Mouse (Mus musculus): ENCODE results near the gene Lcp2.

Lcp2 gene

DNA sequence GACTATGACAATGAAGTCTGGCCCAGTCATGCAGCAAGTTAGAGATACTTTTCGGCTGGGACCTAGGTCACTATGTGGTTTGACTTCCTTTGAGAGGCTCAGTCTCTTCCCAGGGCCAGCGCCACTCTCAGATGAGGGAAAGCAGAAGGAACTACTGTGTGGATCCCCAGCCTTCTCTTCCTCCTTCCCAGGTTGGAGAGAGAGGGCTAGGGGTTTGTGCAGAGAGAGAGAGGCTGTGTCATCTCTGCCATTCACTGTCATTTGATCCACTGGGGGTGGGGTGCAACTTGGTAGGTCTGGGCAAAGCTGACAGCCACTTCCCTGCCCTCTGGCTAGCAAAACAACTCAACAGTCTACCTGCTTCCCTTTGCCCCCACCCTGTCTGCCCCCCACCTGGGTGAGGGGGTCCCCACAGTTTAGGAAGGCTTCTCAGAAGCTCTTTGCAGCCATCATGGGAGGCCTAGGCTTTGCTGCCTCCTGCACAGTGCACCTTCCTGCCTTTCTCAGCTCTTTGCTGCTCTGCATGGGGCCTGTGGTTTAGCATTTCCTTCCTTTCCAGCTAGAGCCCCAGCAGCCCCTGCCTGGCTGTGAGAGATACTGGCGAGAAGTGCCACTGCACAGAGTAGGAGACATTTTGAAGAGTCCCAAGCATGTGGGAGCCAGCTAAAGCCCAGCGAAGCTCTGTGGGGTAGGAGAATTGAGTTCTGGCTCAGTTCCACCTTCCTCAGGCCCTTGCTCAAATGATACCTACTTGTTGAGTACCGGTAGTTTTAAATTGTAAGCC lies 17.2 kb downstream of the Lcp2 start:
- no peaks in the 10 kb centered on the region; the same call in 1 of the 2 replicates for H3K27me3 ChIP-seq (ENCODE audit: insufficient read depth, low read length)
- H3K36me3 ChIP-seq (ENCODE audit: insufficient read depth, low read length): no peaks in the 10 kb centered on the region
- peaks cover 10% of the 10 kb centered on the region for H3K4me1 ChIP-seq (replicated peaks; ENCODE audit: low read depth, low read length)
- H3K4me3 ChIP-seq (replicated peaks; ENCODE audit: low read length): no peak overlapping the region
- 0 out of 2 replicates have a peak, but pooled peaks cover 9% of the 10 kb centered on the region for H3K9me3 ChIP-seq (ENCODE audit: low read length)
- TF ChIP-seq NANOG (IDR thresholded peaks at IDR 0.05; ENCODE audit: borderline replicate concordance, low read length) (no peak), CTCF (conservative IDR thresholded peaks at IDR 0.05; ENCODE audit: low read length) (no peak), POU5F1 (IDR thresholded peaks at IDR 0.05; ENCODE audit: borderline replicate concordance, low read length) (no peak)

DNA sequence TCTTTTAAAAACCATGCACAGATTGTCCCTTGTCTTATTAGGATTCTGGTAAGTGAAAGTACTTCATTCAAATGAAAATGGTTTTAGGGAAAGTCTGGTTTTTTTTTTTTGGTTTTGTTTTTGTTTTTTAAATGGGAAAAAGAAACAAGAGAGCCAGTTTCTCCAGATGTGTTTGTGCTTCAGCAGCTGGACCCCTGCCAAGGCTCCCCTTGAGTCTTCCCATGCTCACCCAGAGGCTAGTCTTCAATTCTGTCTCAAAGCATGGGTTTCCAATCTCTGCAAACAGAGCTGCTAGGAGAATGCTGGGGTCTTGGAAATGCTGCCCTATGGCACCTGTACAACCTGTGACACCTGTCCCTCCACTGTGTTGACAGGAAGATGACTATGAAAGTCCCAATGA lies 23.9 kb downstream of the Lcp2 start:
- Histone ChIP-seq H3K4me3 (replicated peaks; ENCODE audit: low read length) (no peak overlapping the region), H3K27me3 (ENCODE audit: insufficient read depth, low read length) (peaks cover 20% of the 10 kb centered on the region), H3K4me1 (replicated peaks; ENCODE audit: low read depth, low read length) (peaks cover 19% of the 10 kb centered on the region), H3K9me3 (ENCODE audit: low read length) (no peaks in the 10 kb centered on the region), H3K36me3 (ENCODE audit: insufficient read depth, low read length) (no peaks in the 10 kb centered on the region)
- TF ChIP-seq CTCF (conservative IDR thresholded peaks at IDR 0.05; ENCODE audit: low read length) (no peak), NANOG (IDR thresholded peaks at IDR 0.05; ENCODE audit: borderline replicate concordance, low read length) (no peak), POU5F1 (IDR thresholded peaks at IDR 0.05; ENCODE audit: borderline replicate concordance, low read length) (no peak)

DNA sequence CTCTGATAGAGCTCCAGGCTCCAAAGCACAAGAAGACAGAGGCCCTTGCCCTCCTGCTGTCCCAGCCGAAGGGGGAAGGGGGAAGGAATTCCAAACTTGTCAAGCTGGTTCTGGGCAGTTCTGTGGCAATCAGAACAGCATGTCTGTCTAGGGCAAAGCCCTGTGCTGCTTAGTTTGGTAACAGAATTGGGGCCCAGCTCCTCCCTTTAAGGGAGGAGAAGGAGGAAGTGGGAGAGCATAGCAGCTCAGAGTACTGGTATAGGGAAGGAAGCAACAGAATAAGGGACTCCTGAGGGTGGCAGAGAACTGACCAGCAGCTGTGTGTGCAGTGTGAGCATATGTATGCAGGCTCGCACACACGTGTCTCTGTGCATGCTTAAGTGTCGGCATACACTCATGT lies 25.6 kb downstream of the Lcp2 start:
- H3K36me3 ChIP-seq (ENCODE audit: insufficient read depth, low read length): no peaks in the 10 kb centered on the region
- no peak overlapping the region for H3K4me3 ChIP-seq (replicated peaks; ENCODE audit: low read length)
- peaks cover 20% of the 10 kb centered on the region for H3K27me3 ChIP-seq (ENCODE audit: insufficient read depth, low read length)
- H3K4me1 ChIP-seq (replicated peaks; ENCODE audit: low read depth, low read length): peaks cover 19% of the 10 kb centered on the region
- no peak for TF ChIP-seq NANOG (IDR thresholded peaks at IDR 0.05; ENCODE audit: borderline replicate concordance, low read length)
- no peak for TF ChIP-seq POU5F1 (IDR thresholded peaks at IDR 0.05; ENCODE audit: borderline replicate concordance, low read length)
- no peak for TF ChIP-seq CTCF (conservative IDR thresholded peaks at IDR 0.05; ENCODE audit: low read length)
- no peaks in the 10 kb centered on the region for H3K9me3 ChIP-seq (ENCODE audit: low read length)

DNA sequence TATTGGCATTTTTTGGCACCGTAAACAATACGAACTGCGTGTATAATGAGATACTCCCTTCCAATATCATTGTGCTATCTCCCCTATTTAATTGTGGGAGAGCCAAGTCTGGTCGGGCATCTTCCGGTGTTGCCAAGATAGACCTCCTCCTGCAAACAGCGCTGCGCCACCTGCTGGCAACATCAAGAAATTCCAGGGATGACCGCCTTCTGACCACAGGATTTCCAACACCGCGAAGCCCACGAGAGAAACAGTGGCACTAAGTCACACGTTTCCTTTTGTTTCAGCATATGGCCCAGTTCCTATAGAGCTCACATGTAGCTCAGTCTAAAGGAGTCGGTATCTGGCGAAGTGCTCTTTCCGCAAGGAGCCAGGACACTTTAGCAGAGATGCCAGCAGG lies 27.1 kb downstream of the Lcp2 start:
- H3K4me3 ChIP-seq (replicated peaks; ENCODE audit: low read length): no peak overlapping the region
- no peaks in the 10 kb centered on the region for H3K36me3 ChIP-seq (ENCODE audit: insufficient read depth, low read length)
- H3K4me1 ChIP-seq (replicated peaks; ENCODE audit: low read depth, low read length): peaks cover 19% of the 10 kb centered on the region
- H3K9me3 ChIP-seq (ENCODE audit: low read length): no peaks in the 10 kb centered on the region
- peaks cover 20% of the 10 kb centered on the region for H3K27me3 ChIP-seq (ENCODE audit: insufficient read depth, low read length)
- peak; percentile 71 for TF ChIP-seq CTCF (conservative IDR thresholded peaks at IDR 0.05; ENCODE audit: low read length)
- no peak for TF ChIP-seq POU5F1 (IDR thresholded peaks at IDR 0.05; ENCODE audit: borderline replicate concordance, low read length)

DNA sequence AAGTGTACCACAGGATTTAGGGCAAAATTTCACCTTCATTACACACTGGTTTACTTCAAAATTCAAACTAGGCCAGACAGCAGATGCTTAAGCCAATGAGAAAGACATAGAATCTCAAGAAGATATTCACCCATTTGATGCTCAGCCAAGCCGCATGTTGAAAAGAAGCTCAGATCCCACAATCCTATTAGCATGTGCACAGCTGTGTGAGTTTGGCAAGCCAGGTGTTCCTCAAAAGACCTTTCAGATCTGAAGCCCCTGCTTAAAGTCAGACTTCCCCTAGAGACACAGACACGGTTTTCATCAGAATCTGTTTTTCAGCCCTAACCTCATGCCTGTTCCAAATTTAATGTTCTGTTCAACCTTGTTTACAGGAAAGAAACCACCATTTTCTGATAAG lies 31.1 kb downstream of the Lcp2 start:
- H3K4me1 ChIP-seq (replicated peaks; ENCODE audit: low read depth, low read length): peaks cover 8% of the 10 kb centered on the region
- H3K4me3 ChIP-seq (replicated peaks; ENCODE audit: low read length): no peak overlapping the region
- TF ChIP-seq CTCF (conservative IDR thresholded peaks at IDR 0.05; ENCODE audit: low read length) (no peak), NANOG (IDR thresholded peaks at IDR 0.05; ENCODE audit: borderline replicate concordance, low read length) (no peak), POU5F1 (IDR thresholded peaks at IDR 0.05; ENCODE audit: borderline replicate concordance, low read length) (no peak)
- no peaks in the 10 kb centered on the region for H3K9me3 ChIP-seq (ENCODE audit: low read length)
- H3K27me3 ChIP-seq (ENCODE audit: insufficient read depth, low read length): peaks cover 20% of the 10 kb centered on the region
- no peaks in the 10 kb centered on the region for H3K36me3 ChIP-seq (ENCODE audit: insufficient read depth, low read length)

DNA sequence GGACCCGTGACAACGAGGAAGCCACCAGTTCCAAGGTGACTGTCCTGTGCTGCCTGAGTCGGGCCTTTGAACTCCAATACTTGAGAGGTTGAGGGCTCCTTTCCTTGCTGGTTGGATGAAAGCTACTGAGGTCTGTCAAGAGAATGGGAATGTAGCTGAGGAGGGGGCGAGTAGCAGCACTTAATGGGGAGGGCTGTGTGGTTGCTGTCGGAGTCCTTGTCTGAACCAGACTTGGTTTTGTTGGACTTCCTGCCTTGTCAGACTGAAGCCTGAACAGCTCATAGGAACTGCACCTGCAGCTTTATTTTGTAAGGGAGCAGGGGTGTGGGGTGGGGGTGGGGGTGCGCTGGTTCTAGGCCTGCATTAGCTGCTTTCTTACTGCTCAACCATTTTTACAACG lies 31.9 kb downstream of the Lcp2 start:
- no peak overlapping the region for H3K4me3 ChIP-seq (replicated peaks; ENCODE audit: low read length)
- H3K4me1 ChIP-seq (replicated peaks; ENCODE audit: low read depth, low read length): 0 out of 2 replicates have a peak, but pooled peaks cover 2% of the 10 kb centered on the region
- no peaks in the 10 kb centered on the region for H3K36me3 ChIP-seq (ENCODE audit: insufficient read depth, low read length)
- no peak for TF ChIP-seq POU5F1 (IDR thresholded peaks at IDR 0.05; ENCODE audit: borderline replicate concordance, low read length)
- no peak for TF ChIP-seq NANOG (IDR thresholded peaks at IDR 0.05; ENCODE audit: borderline replicate concordance, low read length)
- no peak for TF ChIP-seq CTCF (conservative IDR thresholded peaks at IDR 0.05; ENCODE audit: low read length)
- H3K27me3 ChIP-seq (ENCODE audit: insufficient read depth, low read length): peaks cover 20% of the 10 kb centered on the region
- H3K9me3 ChIP-seq (ENCODE audit: low read length): no peaks in the 10 kb centered on the region

DNA sequence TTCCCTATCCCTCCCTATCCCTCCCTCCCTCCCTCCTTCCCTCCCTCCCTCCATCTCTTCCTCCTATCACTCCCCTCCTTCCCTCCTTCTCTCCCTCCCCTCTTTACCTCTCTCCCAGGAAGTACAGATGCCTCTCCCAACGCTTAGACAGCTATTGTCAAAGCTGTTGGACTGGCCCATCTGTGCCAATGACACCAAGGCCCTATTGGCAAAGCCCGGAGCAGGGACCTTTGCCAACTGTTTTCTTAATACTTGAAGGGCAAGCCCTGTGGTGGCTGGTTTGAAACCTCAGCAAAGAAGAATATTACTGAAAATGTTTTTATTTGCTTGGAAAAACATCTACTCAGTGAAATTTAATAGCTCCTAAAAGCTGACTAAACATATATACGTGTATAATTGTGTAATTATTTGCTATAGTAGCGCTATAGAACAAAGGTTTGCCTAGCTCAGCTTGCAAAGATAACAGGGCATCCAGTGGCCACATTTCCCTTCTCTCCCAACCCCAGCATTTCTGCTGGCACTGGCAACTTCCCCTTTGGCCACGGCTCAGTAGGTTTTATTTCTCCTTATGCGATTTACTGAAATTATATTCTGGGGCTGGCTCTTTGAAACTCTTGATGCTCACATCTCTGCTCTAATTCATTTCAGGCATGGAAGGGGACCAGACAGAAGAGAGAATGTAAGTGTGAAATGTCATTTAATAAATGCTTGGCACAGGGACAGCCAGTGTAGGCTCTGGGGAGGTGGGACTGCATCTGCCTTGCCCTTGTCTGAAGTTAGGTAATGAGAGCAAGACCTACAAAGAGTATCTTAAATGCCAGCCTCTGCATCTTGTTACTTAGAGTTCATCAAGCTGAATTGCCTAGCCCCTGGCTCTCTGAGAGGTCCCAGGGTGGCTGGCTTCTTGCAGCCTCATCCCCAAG lies 33.1 kb downstream of the Lcp2 start:
- Histone ChIP-seq H3K4me1 (replicated peaks; ENCODE audit: low read depth, low read length) (no peaks in the 10 kb centered on the region), H3K27me3 (ENCODE audit: insufficient read depth, low read length) (peaks cover 10% of the 10 kb centered on the region), H3K4me3 (replicated peaks; ENCODE audit: low read length) (no peak overlapping the region), H3K36me3 (ENCODE audit: insufficient read depth, low read length) (no peaks in the 10 kb centered on the region), H3K9me3 (ENCODE audit: low read length) (no peaks in the 10 kb centered on the region)
- TF ChIP-seq NANOG (IDR thresholded peaks at IDR 0.05; ENCODE audit: borderline replicate concordance, low read length): no peak
- no peak for TF ChIP-seq CTCF (conservative IDR thresholded peaks at IDR 0.05; ENCODE audit: low read length)
- no peak for TF ChIP-seq POU5F1 (IDR thresholded peaks at IDR 0.05; ENCODE audit: borderline replicate concordance, low read length)

DNA sequence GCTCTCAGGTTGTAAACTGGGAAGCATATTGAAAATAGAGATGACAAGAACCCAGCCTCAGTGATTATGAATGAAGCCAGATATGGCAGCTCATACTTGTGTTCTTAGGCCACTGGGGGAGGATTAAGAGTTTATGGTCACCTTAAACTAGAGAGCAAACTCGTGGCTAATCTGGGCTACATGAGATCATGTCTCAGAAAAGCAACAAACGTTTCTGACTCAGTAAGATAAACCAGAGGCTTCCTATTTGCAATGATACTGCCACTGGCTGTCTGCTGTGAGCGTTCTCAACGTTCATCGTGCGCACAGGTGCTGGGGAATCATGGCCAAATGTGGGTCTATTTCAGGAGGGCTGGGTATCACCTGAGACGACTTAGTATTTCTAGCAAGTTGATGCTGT lies 37.1 kb downstream of the Lcp2 start:
- TF ChIP-seq CTCF (conservative IDR thresholded peaks at IDR 0.05; ENCODE audit: low read length): no peak
- TF ChIP-seq NANOG (IDR thresholded peaks at IDR 0.05; ENCODE audit: borderline replicate concordance, low read length): no peak
- TF ChIP-seq POU5F1 (IDR thresholded peaks at IDR 0.05; ENCODE audit: borderline replicate concordance, low read length): no peak
- Histone ChIP-seq H3K36me3 (ENCODE audit: insufficient read depth, low read length) (no peaks in the 10 kb centered on the region), H3K4me3 (replicated peaks; ENCODE audit: low read length) (no peak overlapping the region)

More for the DNA sequence above, 37.1 kb downstream of the Lcp2 start:
- Histone ChIP-seq H3K4me1 (replicated peaks; ENCODE audit: low read depth, low read length) (no peaks in the 10 kb centered on the region), H3K9me3 (ENCODE audit: low read length) (no peaks in the 10 kb centered on the region), H3K27me3 (ENCODE audit: insufficient read depth, low read length) (peaks cover 7% of the 10 kb centered on the region; the same call in 1 of the 2 replicates)
